Mouse (Mus musculus) CH12.LX (cell line): ENCODE data around the gene Strn. TPM values are rescaled to one million over a fixed set of nuclear protein-coding genes. Genes with fewer than 3 reads are reported as not detected.

Source experiments
- DNase-seq: peaks from one replicate; pipeline ENCODE4 v3.0.0-alpha.2; 2013; ENCODE audit errors: extremely low read depth
- H3K27ac ChIP-seq: 2 replicates; pipeline ENCODE4 v1.5.1; 2012; ENCODE audit warnings: low read depth, mild to moderate bottlenecking, control low read depth, moderate library complexity; ENCODE audit not compliant: insufficient read depth
- H3K27me3 ChIP-seq: replicated peaks from 2 replicates; pipeline ENCODE3; 2012; ENCODE audit warnings: inconsistent platforms
- H3K36me3 ChIP-seq, 2 experiments: replicated peaks in 1 of 2; 2 replicates each; pipeline versions ENCODE3 to v1.6.1; 2012; ENCODE audit warnings: inconsistent platforms in 1 of 2, low read length in 1 of 2, mild to moderate bottlenecking in 1 of 2, mixed read lengths in 1 of 2, moderate library complexity in 1 of 2; ENCODE audit not compliant: control insufficient read depth in 1 of 2, insufficient read depth in 1 of 2
- H3K4me1 ChIP-seq, 2 experiments: 2 replicates each; pipeline ENCODE4 v1.6.1; 2012; ENCODE audit warnings: inconsistent platforms in 1 of 2, moderate library complexity in 1 of 2; ENCODE audit not compliant: insufficient read depth in 2 of 2, control insufficient read depth in 1 of 2
- H3K4me2 ChIP-seq: 2 replicates; pipeline ENCODE4 v1.6.1; 2012; ENCODE audit warnings: low read depth, mild to moderate bottlenecking, control low read depth; ENCODE audit not compliant: poor library complexity, insufficient read depth, severe bottlenecking
- H3K4me3 ChIP-seq, 3 experiments: fragments of 150-350 bp in 1 of 3; sonication (generic) in 1 of 3; replicated peaks in 1 of 3; 2 replicates each; pipeline versions ENCODE3 to v1.5.1; 2011 to 2012; ENCODE audit warnings: low read depth in 2 of 3, low read length in 2 of 3, mild to moderate bottlenecking in 2 of 3, moderate library complexity in 2 of 3, control low read depth in 1 of 3, improper control_type of control experiment in 1 of 3, inconsistent platforms in 1 of 3, mixed read lengths in 1 of 3; ENCODE audit not compliant: poor library complexity in 1 of 3
- H3K79me2 ChIP-seq: replicated peaks from 2 replicates; pipeline ENCODE4 v1.6.1; 2012; ENCODE audit warnings: mild to moderate bottlenecking, moderate library complexity; ENCODE audit not compliant: control insufficient read depth, poor library complexity, insufficient read depth, severe bottlenecking; ENCODE audit errors: extremely low read depth
- H3K9ac ChIP-seq: 2 replicates; pipeline ENCODE4 v1.6.1; 2012; ENCODE audit warnings: low read depth, mild to moderate bottlenecking, control low read depth, moderate library complexity; ENCODE audit not compliant: insufficient read depth
- H3K9me3 ChIP-seq: replicated peaks from 2 replicates; pipeline ENCODE3; 2012; ENCODE audit warnings: low read length, inconsistent platforms, mixed read lengths
- CHD1 ChIP-seq: IDR thresholded peaks from 2 replicates; pipeline ENCODE4 v1.6.1; 2012; ENCODE audit warnings: low read depth, low read length, improper control_type of control experiment, inconsistent platforms
- CHD2 ChIP-seq: IDR thresholded peaks from 2 replicates; pipeline ENCODE4 v1.6.1; 2011; ENCODE audit warnings: low read length, improper control_type of control experiment
- EP300 ChIP-seq: IDR thresholded peaks from 2 replicates; pipeline ENCODE4 v1.6.1; 2011; ENCODE audit warnings: low read length, improper control_type of control experiment
- ETS1 ChIP-seq: conservative IDR thresholded peaks from 2 replicates; pipeline ENCODE4 v1.6.1; 2012; ENCODE audit warnings: low read depth, mild to moderate bottlenecking, inconsistent platforms, low read length, improper control_type of control experiment, moderate library complexity
- GABPA ChIP-seq: IDR thresholded peaks from 2 replicates; pipeline ENCODE4 v1.6.1; 2012; ENCODE audit warnings: low read depth, low read length, improper control_type of control experiment, inconsistent platforms; ENCODE audit not compliant: insufficient replicate concordance
- HCFC1 ChIP-seq: IDR thresholded peaks from 2 replicates; pipeline ENCODE4 v1.6.1; 2012; ENCODE audit warnings: low read depth, mild to moderate bottlenecking, inconsistent platforms, low read length, improper control_type of control experiment
- MAFK ChIP-seq: IDR thresholded peaks from 2 replicates; pipeline ENCODE4 v1.6.1; 2011; ENCODE audit warnings: low read length, improper control_type of control experiment; ENCODE audit not compliant: insufficient replicate concordance
- MAX ChIP-seq: IDR thresholded peaks from 2 replicates; pipeline ENCODE4 v1.6.1; 2011; ENCODE audit warnings: low read length, improper control_type of control experiment
- MAZ ChIP-seq: IDR thresholded peaks from 2 replicates; pipeline ENCODE4 v1.6.1; 2012; ENCODE audit warnings: low read depth, mild to moderate bottlenecking, inconsistent platforms, low read length, improper control_type of control experiment, moderate library complexity
- MXI1 ChIP-seq: IDR thresholded peaks from 2 replicates; pipeline ENCODE4 v1.6.1; 2011; ENCODE audit warnings: mild to moderate bottlenecking, low read depth, low read length, improper control_type of control experiment
- PAX5 ChIP-seq: IDR thresholded peaks from 2 replicates; pipeline ENCODE4 v1.6.1; 2012; ENCODE audit warnings: low read length, inconsistent platforms, mixed read lengths
- RAD21 ChIP-seq: IDR thresholded peaks from 2 replicates; pipeline ENCODE4 v1.6.1; 2011; ENCODE audit warnings: low read depth, mild to moderate bottlenecking, low read length, improper control_type of control experiment, moderate library complexity
- RCOR1 ChIP-seq: conservative IDR thresholded peaks from 2 replicates; pipeline ENCODE4 v1.6.1; 2012; ENCODE audit warnings: low read depth, mild to moderate bottlenecking, inconsistent platforms, low read length, improper control_type of control experiment
- TCF12 ChIP-seq: IDR thresholded peaks from 2 replicates; pipeline ENCODE4 v1.6.1; 2014; ENCODE audit warnings: low read depth, mild to moderate bottlenecking, inconsistent platforms, low read length, improper control_type of control experiment
- UBTF ChIP-seq: IDR thresholded peaks from 2 replicates; pipeline ENCODE4 v1.6.1; 2012; ENCODE audit warnings: low read depth, mild to moderate bottlenecking, inconsistent platforms, low read length, improper control_type of control experiment, moderate library complexity
- USF1 ChIP-seq: IDR thresholded peaks from 2 replicates; pipeline ENCODE4 v1.6.1; 2014; ENCODE audit warnings: low read depth, mild to moderate bottlenecking, inconsistent platforms, low read length, improper control_type of control experiment
- USF2 ChIP-seq: conservative IDR thresholded peaks from 2 replicates; pipeline ENCODE4 v1.6.1; 2011; ENCODE audit warnings: low read depth, low read length, improper control_type of control experiment
- ZC3H11A ChIP-seq: IDR thresholded peaks from 2 replicates; pipeline ENCODE4 v1.6.1; 2012; ENCODE audit warnings: low read depth, mild to moderate bottlenecking, inconsistent platforms, low read length, improper control_type of control experiment
- dilution Hi-C: fragments of 300-500 bp; cut with MboI; formaldehyde crosslinking; loops from 2 replicates; pipeline ENCODE4 v1.14.3; 2020; ENCODE audit warnings: low sequenced_read_pairs; ENCODE audit not compliant: extremely low pct_unique_long_range_greater_than_20kb, extremely low pct_ligation_motif_present
- in situ Hi-C: fragments of 300-500 bp; cut with MboI; formaldehyde crosslinking; loops from 3 replicates; pipeline ENCODE4 v1.14.3; 2019; ENCODE audit warnings: low sequenced_read_pairs, low pct_ligation_motif_present, low pct_unique_long_range_greater_than_20kb, mixed read lengths
- polyA plus RNA-seq: library from polyadenylated mRNA; unstranded; fragments of >175 nt; gene quantifications from 2 replicates; pipeline ENCODE4 v1.2.1, GENCODE M21; 2012; ENCODE audit warnings: low read depth; ENCODE audit not compliant: insufficient read length
- total RNA-seq, 2 experiments: library from RNA; depleted of rRNA; stranded (reverse); fragments of 300-350 nt in 1 of 2; fragments of >200 nt in 1 of 2; gene quantifications; 2 replicates each; pipeline ENCODE4 v1.2.3; 2012 to 2014

Strn gene
- total and polyA plus RNA-seq, 3 experiments, result 9.9 to 14.3 (median 12.3) TPM

GRCm38 (mm10) chr17:78643853-78644475 lies 93.0 kb downstream of the Strn start:
- Histone ChIP-seq H3K79me2 (no peaks in the 10 kb centered on the region), H3K4me2 (no peak overlapping the region), H3K27ac (no peak overlapping the region), H3K9ac (no peak overlapping the region), H3K27me3 (no peaks in the 10 kb centered on the region), H3K9me3 (no peaks in the 10 kb centered on the region), H3K4me1 (peaks cover 0 to 11% of the 10 kb centered on the region in 2 experiments; a peak in 2 of 4 replicates), H3K4me3 (no peak overlapping the region), H3K36me3 (peaks cover 0 to 11% of the 10 kb centered on the region in 2 experiments)
- in situ Hi-C loops (no loop called here), dilution Hi-C loops (no loop called here)
- no peak for TF ChIP-seq RCOR1
- TF ChIP-seq CHD1, result no peak
- no peak for TF ChIP-seq EP300
- no peak for TF ChIP-seq CHD2
- no peak for TF ChIP-seq RAD21
- TF ChIP-seq TCF12, result no peak
- no peak for TF ChIP-seq ZC3H11A
- no peak for TF ChIP-seq USF2
- no peak for TF ChIP-seq ETS1
- TF ChIP-seq UBTF, result no peak
- no peak for TF ChIP-seq GABPA
- TF ChIP-seq HCFC1, result no peak
- TF ChIP-seq PAX5, result no peak
- DNase-seq, result no peak

GRCm38 (mm10) chr17:78642259-78642658 lies 94.7 kb downstream of the Strn start:
- DNase-seq, result no peak
- in situ Hi-C loops, result no loop called here

More at GRCm38 (mm10) chr17:78642259-78642658, 94.7 kb downstream of the Strn start:
- H3K9ac ChIP-seq, result no peak overlapping the region
- TF ChIP-seq USF2 (no peak), MAX (no peak), USF1 (no peak), MAZ (no peak), HCFC1 (no peak), MAFK (no peak), MXI1 (no peak)
- H3K4me2 ChIP-seq, result no peak overlapping the region
- no peaks in the 10 kb centered on the region for H3K79me2 ChIP-seq
- peaks cover 0 to 2% of the 10 kb centered on the region in 2 experiments for H3K36me3 ChIP-seq
- H3K27me3 ChIP-seq, result no peaks in the 10 kb centered on the region
- dilution Hi-C loops, result no loop called here
- no peak overlapping the region for H3K27ac ChIP-seq
- H3K9me3 ChIP-seq, result no peaks in the 10 kb centered on the region
- peaks cover 0 to 11% of the 10 kb centered on the region in 2 experiments; a peak in 2 of 4 replicates for H3K4me1 ChIP-seq
- H3K4me3 ChIP-seq, result no peak overlapping the region
